ENCODE assay signal across 15 mouse cellular contexts in genomic region chr8:70636838-70637237, GRCm38 (mm10). TPM values are rescaled to one million over a fixed set of nuclear protein-coding genes. Genes with fewer than 3 reads are reported as not detected.
DNase-seq lines count a peak whose midpoint lies in the region; ATAC-seq and TF ChIP-seq lines count a peak whose summit lies in the region.
"Had no signal": no experiment of that assay in that cellular context is flagged by ENCODE, and none has a peak within 500 bp of the region (broad histone marks: within the 10 kb centered on the region; RNA-seq: fewer than 3 reads in every experiment).

No protein-coding gene starts in this region.

- no peak for TF ChIP-seq CTCF in forebrain, postnatal 0 days (IDR thresholded peaks at IDR 0.05; ENCODE audit: low read depth)
- no peak for TF ChIP-seq CTCF in liver, postnatal 0 days (IDR thresholded peaks at IDR 0.05; ENCODE audit: low read depth)

- WGBS in forebrain, embryonic 11.5 days = 66% methylated on average over 8 of the region's 8 CpGs
- 61% methylated on average over 8 of the region's 8 CpGs for WGBS in forebrain, postnatal 0 days
- 43% methylated on average over 8 of the region's 8 CpGs for WGBS in embryonic facial prominence, embryonic 12.5 days
- 49% methylated on average over 8 of the region's 8 CpGs for WGBS in liver, postnatal 0 days (ENCODE audit: insufficient replicate concordance)

- peaks cover 2% of the 10 kb centered on the region; the same call in 1 of the 2 replicates for H3K27me3 ChIP-seq in forebrain, embryonic 11.5 days (ENCODE audit: control insufficient read depth, insufficient read depth, low read length)
- no peaks in the 10 kb centered on the region for H3K27me3 ChIP-seq in forebrain, postnatal 0 days (ENCODE audit: insufficient read depth, low read length)
- peaks cover 10% of the 10 kb centered on the region; the same call in 1 of the 2 replicates for H3K27me3 ChIP-seq in embryonic facial prominence, embryonic 12.5 days
- no peaks in the 10 kb centered on the region for H3K27me3 ChIP-seq in liver, postnatal 0 days (ENCODE audit: insufficient read depth, low read length)
- H3K27me3 ChIP-seq: heart, embryonic 15.5 days had no signal

- no peak overlapping the region for H3K27ac ChIP-seq in forebrain, embryonic 11.5 days (ENCODE audit: low read depth, low read length)
- no peak overlapping the region for H3K27ac ChIP-seq in forebrain, postnatal 0 days (ENCODE audit: low read depth, low read length)
- no peak overlapping the region for H3K27ac ChIP-seq in embryonic facial prominence, embryonic 12.5 days
- H3K27ac ChIP-seq in liver, postnatal 0 days (ENCODE audit: low read depth) = peak overlapping the region; percentile 72
- H3K27ac ChIP-seq: heart, embryonic 15.5 days; hindbrain, embryonic 13.5 days had no signal

- H3K9ac ChIP-seq in forebrain, embryonic 11.5 days (ENCODE audit: low read length) = peak overlapping the region; percentile 32; the same call in 1 of the 2 replicates
- H3K9ac ChIP-seq in forebrain, postnatal 0 days = no peak overlapping the region
- H3K9ac ChIP-seq in embryonic facial prominence, embryonic 12.5 days = 0 out of 2 replicates have a peak overlapping the region, but pooled peaks have one; percentile 1
- H3K9ac ChIP-seq in liver, postnatal 0 days (replicated peaks) = no peak overlapping the region; the same call in none of the 2 replicates
- H3K9ac ChIP-seq: heart, embryonic 15.5 days had no signal

- no peak for DNase-seq in forebrain, embryonic 11.5 days (ENCODE audit: low spot score)
- no peak for DNase-seq in forebrain, postnatal 0 days
- DNase-seq in kidney, postnatal 14 days = peak; percentile 74
- peak; percentile 69 for DNase-seq in liver, postnatal 0 days
- no peak for DNase-seq in retina, embryonic 14.5 days (ENCODE audit: low spot score)
- no peak for DNase-seq in adrenal gland, adult (ENCODE audit: inconsistent age in 2 of 2, low spot score in 1 of 2)
- no peak for DNase-seq in adrenal gland, adult 8-10 months
- DNase-seq: cerebellum, postnatal 36 days; lung, postnatal 4 days; thymus, adult 18-20 months had no signal

- H3K4me3 ChIP-seq in forebrain, embryonic 11.5 days (ENCODE audit: low read depth, low read length) = no peak overlapping the region
- no peak overlapping the region for H3K4me3 ChIP-seq in forebrain, postnatal 0 days (ENCODE audit: low read depth, low read length)
- H3K4me3 ChIP-seq in embryonic facial prominence, embryonic 12.5 days = no peak overlapping the region
- no peak overlapping the region for H3K4me3 ChIP-seq in liver, postnatal 0 days (ENCODE audit: low read depth, low read length)
- H3K4me3 ChIP-seq: erythroblast, embryonic 14.5 days; heart, embryonic 15.5 days; hindbrain, embryonic 13.5 days had no signal

- no peak overlapping the region for H3K4me2 ChIP-seq in forebrain, embryonic 11.5 days (ENCODE audit: low read depth, low read length, severe bottlenecking)
- H3K4me2 ChIP-seq in forebrain, postnatal 0 days (ENCODE audit: low read depth) = no peak overlapping the region
- no peak overlapping the region for H3K4me2 ChIP-seq in embryonic facial prominence, embryonic 12.5 days (replicated peaks)
- H3K4me2 ChIP-seq in liver, postnatal 0 days (ENCODE audit: low read depth, low read length) = no peak overlapping the region
- H3K4me2 ChIP-seq: heart, embryonic 15.5 days; hindbrain, embryonic 13.5 days had no signal

- no peaks in the 10 kb centered on the region for H3K9me3 ChIP-seq in forebrain, embryonic 11.5 days (ENCODE audit: control insufficient read depth, low read length)
- no peaks in the 10 kb centered on the region for H3K9me3 ChIP-seq in forebrain, postnatal 0 days (ENCODE audit: low read length)
- H3K9me3 ChIP-seq in embryonic facial prominence, embryonic 12.5 days = no peaks in the 10 kb centered on the region
- H3K9me3 ChIP-seq in liver, postnatal 0 days (ENCODE audit: low read length) = no peaks in the 10 kb centered on the region
- H3K9me3 ChIP-seq: heart, embryonic 15.5 days; hindbrain, embryonic 13.5 days had no signal

- H3K36me3 ChIP-seq in forebrain, embryonic 11.5 days (ENCODE audit: control insufficient read depth, insufficient read depth, low read length) = no peaks in the 10 kb centered on the region
- no peaks in the 10 kb centered on the region for H3K36me3 ChIP-seq in forebrain, postnatal 0 days (ENCODE audit: insufficient read depth)
- H3K36me3 ChIP-seq in embryonic facial prominence, embryonic 12.5 days = no peaks in the 10 kb centered on the region
- H3K36me3 ChIP-seq in liver, postnatal 0 days (replicated peaks; ENCODE audit: insufficient read depth, low read length) = no peaks in the 10 kb centered on the region
- H3K36me3 ChIP-seq: heart, embryonic 15.5 days; hindbrain, embryonic 13.5 days had no signal

- TF ChIP-seq EP300 in liver, postnatal 0 days (IDR thresholded peaks at IDR 0.05; ENCODE audit: low read depth) = peak; percentile 72

- H3K4me1 ChIP-seq in forebrain, embryonic 11.5 days (replicated peaks; ENCODE audit: control insufficient read depth, insufficient read depth, low read length) = no peaks in the 10 kb centered on the region
- H3K4me1 ChIP-seq in forebrain, postnatal 0 days (ENCODE audit: insufficient read depth) = no peaks in the 10 kb centered on the region
- peaks cover 12% of the 10 kb centered on the region; the same call in 1 of the 2 replicates for H3K4me1 ChIP-seq in embryonic facial prominence, embryonic 12.5 days
- peaks cover 50% of the 10 kb centered on the region for H3K4me1 ChIP-seq in liver, postnatal 0 days (ENCODE audit: insufficient read depth)

- no peak for ATAC-seq in forebrain, embryonic 11.5 days (replicated peaks; ENCODE audit: low FRiP score)
- ATAC-seq in forebrain, postnatal 0 days = no peak
- no peak for ATAC-seq in embryonic facial prominence, embryonic 12.5 days (ENCODE audit: insufficient number of reproducible peaks, insufficient read depth, low FRiP score, low TSS enrichment)
- peak; percentile 80 for ATAC-seq in liver, postnatal 0 days

RNA-seq across cellular contexts. Expression of gene Gdf15, which starts 4.6 kb away (rescaled TPM):
- not detected in 2 replicates for polyA plus RNA-seq in forebrain, embryonic 11.5 days (2014; fragmentation: Nextera tagmentation; extraction: Ambion mirVana)
- 0.90 TPM in 1 of 2 replicates, not detected in the other for total RNA-seq in forebrain, postnatal 0 days (2014; rRNA removed)
- 0.18 and 0.26 TPM in 2 replicates for polyA plus RNA-seq in forebrain, postnatal 0 days (2015; fragmentation: Nextera tagmentation; extraction: Ambion mirVana)
- not detected in 2 replicates for polyA plus RNA-seq in embryonic facial prominence, embryonic 12.5 days (2016; fragmentation: Nextera tagmentation; extraction: Ambion mirVana)
- polyA plus RNA-seq in liver, postnatal 0 days (2015; fragmentation: Nextera tagmentation; extraction: Ambion mirVana) = 2.1 and 2.3 TPM in 2 replicates
- 1 to 10 TPM; 1.8 to 3.5 (median 3.0) TPM for total RNA-seq in adrenal gland, adult 8-10 months (2022)
- total RNA-seq: layer of hippocampus, adult 18-20 months had no signal
- polyA plus RNA-seq: erythroblast, embryonic 14.5 days had no signal

RNA-seq across cellular contexts. Expression of gene Lrrc25, which starts 20.9 kb away (rescaled TPM):
- 1.2 and 1.4 TPM in 2 replicates for polyA plus RNA-seq in forebrain, embryonic 11.5 days (2014; fragmentation: Nextera tagmentation; extraction: Ambion mirVana)
- 1.4 and 2.8 TPM in 2 replicates for total RNA-seq in forebrain, postnatal 0 days (2014; rRNA removed)
- 1.2 TPM in 2 replicates for polyA plus RNA-seq in forebrain, postnatal 0 days (2015; fragmentation: Nextera tagmentation; extraction: Ambion mirVana)
- 1.1 and 1.2 TPM in 2 replicates for polyA plus RNA-seq in embryonic facial prominence, embryonic 12.5 days (2016; fragmentation: Nextera tagmentation; extraction: Ambion mirVana)
- polyA plus RNA-seq in liver, postnatal 0 days (2015; fragmentation: Nextera tagmentation; extraction: Ambion mirVana) = 9.8 and 10.4 TPM in 2 replicates
- 1 to 10 TPM; 1.5 to 4.4 (median 3.2) TPM for total RNA-seq in adrenal gland, adult 8-10 months (2022)

RNA-seq across cellular contexts. Expression of gene Pgpep1, which starts 23.4 kb away (rescaled TPM):
- 70.9 and 73.8 TPM in 2 replicates for polyA plus RNA-seq in forebrain, embryonic 11.5 days (2014; fragmentation: Nextera tagmentation; extraction: Ambion mirVana)
- total RNA-seq in forebrain, postnatal 0 days (2014; rRNA removed) = 22.1 and 23.8 TPM in 2 replicates
- polyA plus RNA-seq in forebrain, postnatal 0 days (2015; fragmentation: Nextera tagmentation; extraction: Ambion mirVana) = 22.1 and 26.1 TPM in 2 replicates
- polyA plus RNA-seq in embryonic facial prominence, embryonic 12.5 days (2016; fragmentation: Nextera tagmentation; extraction: Ambion mirVana) = 59.5 and 70.4 TPM in 2 replicates
- polyA plus RNA-seq in liver, postnatal 0 days (2015; fragmentation: Nextera tagmentation; extraction: Ambion mirVana) = 31.0 and 32.2 TPM in 2 replicates
- 100 to 1,000 TPM; 129 to 163 (median 131) TPM for total RNA-seq in adrenal gland, adult 8-10 months (2022)

RNA-seq across cellular contexts. Expression of gene Ssbp4, which starts 28.2 kb away (rescaled TPM):
- polyA plus RNA-seq in forebrain, embryonic 11.5 days (2014; fragmentation: Nextera tagmentation; extraction: Ambion mirVana) = 113 and 127 TPM in 2 replicates
- total RNA-seq in forebrain, postnatal 0 days (2014; rRNA removed) = 197 and 249 TPM in 2 replicates
- 204 and 221 TPM in 2 replicates for polyA plus RNA-seq in forebrain, postnatal 0 days (2015; fragmentation: Nextera tagmentation; extraction: Ambion mirVana)
- polyA plus RNA-seq in embryonic facial prominence, embryonic 12.5 days (2016; fragmentation: Nextera tagmentation; extraction: Ambion mirVana) = 134 and 142 TPM in 2 replicates
- 32.5 and 35.4 TPM in 2 replicates for polyA plus RNA-seq in liver, postnatal 0 days (2015; fragmentation: Nextera tagmentation; extraction: Ambion mirVana)
- total RNA-seq in adrenal gland, adult 8-10 months (2022) = 100 to 1,000 TPM in 2 of 4 experiments, 10 to 100 TPM in 2; 69.3 to 158 (median 120) TPM

RNA-seq across cellular contexts. Expression of gene Lsm4, which starts 36.2 kb away (rescaled TPM):
- polyA plus RNA-seq in forebrain, embryonic 11.5 days (2014; fragmentation: Nextera tagmentation; extraction: Ambion mirVana) = 318 and 346 TPM in 2 replicates
- 93.7 and 140 TPM in 2 replicates for total RNA-seq in forebrain, postnatal 0 days (2014; rRNA removed)
- 177 and 231 TPM in 2 replicates for polyA plus RNA-seq in forebrain, postnatal 0 days (2015; fragmentation: Nextera tagmentation; extraction: Ambion mirVana)
- polyA plus RNA-seq in embryonic facial prominence, embryonic 12.5 days (2016; fragmentation: Nextera tagmentation; extraction: Ambion mirVana) = 303 and 326 TPM in 2 replicates
- polyA plus RNA-seq in liver, postnatal 0 days (2015; fragmentation: Nextera tagmentation; extraction: Ambion mirVana) = 98.5 and 103 TPM in 2 replicates
- 100 to 1,000 TPM in 1 of 4 experiments, 10 to 100 TPM in 3; 81.4 to 101 (median 86.6) TPM for total RNA-seq in adrenal gland, adult 8-10 months (2022)

Comparison
In these comparisons a context has a peak if more than half of its experiments do, and no peak if none do; other contexts are left out.
1. H3K9ac ChIP-seq: peak in forebrain, embryonic 11.5 days (single experiment) and embryonic facial prominence, embryonic 12.5 days (single experiment); none in forebrain, postnatal 0 days (single experiment) and liver, postnatal 0 days (single experiment).
2. DNase-seq: peak in kidney, postnatal 14 days (single experiment) and liver, postnatal 0 days (single experiment); none in forebrain, embryonic 11.5 days (single experiment), forebrain, postnatal 0 days (single experiment), retina, embryonic 14.5 days (single experiment), adrenal gland, adult (0 of 2) and adrenal gland, adult 8-10 months (single experiment).